Comparison of ENCODE assay signal across 18 mouse cellular contexts in the genomic region with DNA sequence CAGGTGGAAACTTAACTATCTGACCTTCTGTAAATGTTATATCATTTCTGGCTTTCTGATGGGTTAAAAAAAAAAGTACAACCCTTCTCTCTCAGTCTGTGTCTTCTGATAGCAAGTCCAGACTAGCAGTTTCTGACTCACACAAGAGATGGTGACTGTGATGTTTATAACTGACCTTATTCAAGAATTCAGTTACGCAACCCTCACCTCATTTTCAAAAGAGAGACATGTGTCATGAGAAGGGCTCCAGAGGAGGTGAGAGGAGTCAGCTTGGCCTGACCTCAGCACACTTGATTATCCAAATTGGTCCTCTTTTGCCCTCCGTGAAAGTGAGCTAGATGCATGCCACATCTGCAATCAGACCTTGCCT.
DNase-seq lines count a peak whose midpoint lies in the region; ATAC-seq and TF ChIP-seq lines count a peak whose summit lies in the region.
"Had no signal": no experiment of that assay in that cellular context is flagged by ENCODE, and none has a peak within 500 bp of the region (broad histone marks: within the 10 kb centered on the region; RNA-seq: fewer than 3 reads in every experiment).

No protein-coding gene starts in this region.

- no peak overlapping the region for H3K9ac ChIP-seq in stomach, postnatal 0 days (ENCODE audit: low read length)
- H3K9ac ChIP-seq: forebrain, embryonic 13.5 days; liver, embryonic 14.5 days; neural tube, embryonic 15.5 days had no signal

- 72% methylated on average over 2 of the region's 2 CpGs for WGBS in stomach, postnatal 0 days

- H3K4me2 ChIP-seq in stomach, postnatal 0 days (replicated peaks; ENCODE audit: low read depth): no peak overlapping the region
- H3K4me2 ChIP-seq: forebrain, embryonic 13.5 days; neural tube, embryonic 15.5 days had no signal

- peak; percentile 53 for ATAC-seq in granulocyte monocyte progenitor cell, adult 5-6 weeks (replicated peaks; ENCODE audit: poor library complexity, severe bottlenecking)
- no peak for ATAC-seq in stomach, postnatal 0 days (ENCODE audit: low FRiP score, low TSS enrichment)
- ATAC-seq: forebrain, embryonic 13.5 days; hindbrain, postnatal 0 days had no signal

- H3K36me3 ChIP-seq in stomach, postnatal 0 days (ENCODE audit: control insufficient read depth, insufficient read depth, low read length): no peaks in the 10 kb centered on the region
- H3K36me3 ChIP-seq: G1E; midbrain, embryonic 10.5 days; neural tube, embryonic 15.5 days had no signal

- peak; percentile 26 to 84 for DNase-seq in adrenal gland, adult (ENCODE audit: inconsistent age in 2 of 2, low spot score in 1 of 2)
- DNase-seq in adrenal gland, adult 18-20 months (ENCODE audit: low spot score in 2 of 2): no peak
- DNase-seq in lung, postnatal 25 days (ENCODE audit: low spot score): peak; percentile 56
- DNase-seq in lung, postnatal 14 days: no peak
- DNase-seq in stomach, postnatal 0 days (ENCODE audit: low spot score): no peak
- no peak for DNase-seq in layer of hippocampus, postnatal 25 days (ENCODE audit: extremely low spot score in 1 of 2, low spot score in 1 of 2)
- DNase-seq in heart, adult 8-10 months (ENCODE audit: low spot score): no peak
- DNase-seq: cerebellum, adult 11-12 months; kidney, postnatal 36 days; layer of hippocampus, postnatal 36 days; thymus, postnatal 14 days had no signal

- 0 out of 2 replicates have a peak overlapping the region, but pooled peaks have one; percentile 24 for H3K27ac ChIP-seq in stomach, postnatal 0 days (replicated peaks)
- H3K27ac ChIP-seq: forebrain, embryonic 13.5 days; hindbrain, postnatal 0 days; liver, embryonic 14.5 days; midbrain, embryonic 10.5 days; neural tube, embryonic 15.5 days had no signal

- H3K27me3 ChIP-seq in stomach, postnatal 0 days (ENCODE audit: control insufficient read depth, insufficient read depth, low read length): no peaks in the 10 kb centered on the region
- H3K27me3 ChIP-seq: forebrain, embryonic 13.5 days; neural tube, embryonic 15.5 days had no signal

- TF ChIP-seq EP300 in stomach, postnatal 0 days (optimal IDR thresholded peaks at IDR 0.05): no peak

- no peaks in the 10 kb centered on the region for H3K4me1 ChIP-seq in stomach, postnatal 0 days (replicated peaks; ENCODE audit: control insufficient read depth, insufficient read depth)
- H3K4me1 ChIP-seq: neural tube, embryonic 15.5 days had no signal

- H3K4me3 ChIP-seq in stomach, postnatal 0 days (ENCODE audit: low read depth, low read length): no peak overlapping the region
- H3K4me3 ChIP-seq: forebrain, embryonic 13.5 days; midbrain, embryonic 10.5 days; neural tube, embryonic 15.5 days had no signal

- no peak for TF ChIP-seq CTCF in stomach, postnatal 0 days (IDR thresholded peaks at IDR 0.05; ENCODE audit: low read depth)

- no peaks in the 10 kb centered on the region for H3K9me3 ChIP-seq in stomach, postnatal 0 days (ENCODE audit: control insufficient read depth, low read length)
- H3K9me3 ChIP-seq: forebrain, embryonic 13.5 days; midbrain, embryonic 10.5 days; neural tube, embryonic 15.5 days had no signal

Comparison
In these comparisons a context has a peak if more than half of its experiments do, and no peak if none do; other contexts are left out.
1. DNase-seq: peak in adrenal gland, adult (2 of 2) and lung, postnatal 25 days (single experiment); none in adrenal gland, adult 18-20 months (0 of 2), lung, postnatal 14 days (single experiment), stomach, postnatal 0 days (single experiment), layer of hippocampus, postnatal 25 days (0 of 2) and heart, adult 8-10 months (single experiment).